Mouse (Mus musculus): ENCODE results near the gene Tmem214. TPM values are rescaled to one million over a fixed set of nuclear protein-coding genes. Genes with fewer than 3 reads are reported as not detected.

Tmem214 gene
- total RNA-seq (2023) = 10 to 100 TPM; 55.5 to 55.8 TPM

GRCm38 (mm10) chr5:30867712-30868111 is at the start of gene Tmem214:
Gene Tmem214 (plus strand): TSS chr5:30868012.

GRCm38 (mm10) chr5:30888337-30889087 is 20.7 kb downstream of the Tmem214 start, which contains the start of gene Agbl5:
Gene Agbl5 (plus strand): TSS chr5:30888694.

GRCm38 (mm10) chr5:30907413-30908059 is 39.7 kb downstream of the Tmem214 start, which contains the start of gene Ost4:
Gene Ost4 (minus strand): TSS chr5:30907788.

GRCm38 (mm10) chr5:30913060-30913841 is 45.4 kb downstream of the Tmem214 start, which contains the start of gene Emilin1:
Gene Emilin1 (plus strand): TSS chr5:30913402.

GRCm38 (mm10) chr5:30921256-30922033 is 53.6 kb downstream of the Tmem214 start, which contains the start of gene Khk:
Gene Khk (plus strand): TSS chr5:30921431.

Other genes starting within 250 kb of the Tmem214 start
- gene Slc35f6, start 220.1 kb upstream of the Tmem214 start, total RNA-seq (2023) = 10 to 100 TPM; 37.8 to 40.8 TPM
- gene Cenpa, start 201.2 kb upstream of the Tmem214 start, total RNA-seq (2023) = 100 to 1,000 TPM; 197 to 229 TPM
- gene Dpysl5, start 156.4 kb upstream of the Tmem214 start, total RNA-seq (2023) = not detected
- gene Mapre3, start 53.4 kb upstream of the Tmem214 start, total RNA-seq (2023) = 10 to 100 TPM in 1 of 2 experiments, 1 to 10 TPM in 1; 9.7 to 11.1 TPM
- gene Agbl5, start 20.7 kb downstream of the Tmem214 start, total RNA-seq (2023) = 10 to 100 TPM; 24.7 to 24.9 TPM
- 100 to 1,000 TPM; 180 to 190 TPM for gene Ost4, start 39.8 kb downstream of the Tmem214 start, total RNA-seq (2023)
- under 1 TPM; 0.73 to 0.98 TPM for gene Emilin1, start 45.4 kb downstream of the Tmem214 start, total RNA-seq (2023)
- 10 to 100 TPM; 15.4 to 18.0 TPM for gene Khk, start 53.4 kb downstream of the Tmem214 start, total RNA-seq (2023)
- gene Cgref1, start 77.6 kb downstream of the Tmem214 start, total RNA-seq (2023) = not detected
- 100 to 1,000 TPM; 166 to 187 TPM for gene Preb, start 92.3 kb downstream of the Tmem214 start, total RNA-seq (2023)
- not detected for gene Tcf23, start 100.7 kb downstream of the Tmem214 start, total RNA-seq (2023)
- 10 to 100 TPM; 25.9 to 48.3 TPM for gene Atraid, start 180.3 kb downstream of the Tmem214 start, total RNA-seq (2023)
- gene Slc5a6, start 180.9 kb downstream of the Tmem214 start, total RNA-seq (2023) = 10 to 100 TPM; 12.3 to 12.4 TPM
- gene Cad, start 186.8 kb downstream of the Tmem214 start, total RNA-seq (2023) = 10 to 100 TPM; 51.5 to 66.7 TPM
- not detected for gene Dnajc5g, start 238.3 kb downstream of the Tmem214 start, total RNA-seq (2023)
- gene Slc30a3, start 240.2 kb downstream of the Tmem214 start, total RNA-seq (2023) = under 1 TPM in 1 of 2 experiments, not detected in 1; 0.55 TPM
- gene Trim54, start 248.7 kb downstream of the Tmem214 start, total RNA-seq (2023) = not detected

All from B cell, adult 67 days (primary cell).